Mouse (Mus musculus): Measurements from ENCODE around the gene Robo2. TPM values are rescaled to one million over a fixed set of nuclear protein-coding genes. Genes with fewer than 3 reads are reported as not detected.

The Robo2 gene
- 44.7 and 57.7 TPM in 2 replicates for polyA plus RNA-seq (2015; fragmentation: Nextera tagmentation; extraction: Ambion mirVana)

DNA sequence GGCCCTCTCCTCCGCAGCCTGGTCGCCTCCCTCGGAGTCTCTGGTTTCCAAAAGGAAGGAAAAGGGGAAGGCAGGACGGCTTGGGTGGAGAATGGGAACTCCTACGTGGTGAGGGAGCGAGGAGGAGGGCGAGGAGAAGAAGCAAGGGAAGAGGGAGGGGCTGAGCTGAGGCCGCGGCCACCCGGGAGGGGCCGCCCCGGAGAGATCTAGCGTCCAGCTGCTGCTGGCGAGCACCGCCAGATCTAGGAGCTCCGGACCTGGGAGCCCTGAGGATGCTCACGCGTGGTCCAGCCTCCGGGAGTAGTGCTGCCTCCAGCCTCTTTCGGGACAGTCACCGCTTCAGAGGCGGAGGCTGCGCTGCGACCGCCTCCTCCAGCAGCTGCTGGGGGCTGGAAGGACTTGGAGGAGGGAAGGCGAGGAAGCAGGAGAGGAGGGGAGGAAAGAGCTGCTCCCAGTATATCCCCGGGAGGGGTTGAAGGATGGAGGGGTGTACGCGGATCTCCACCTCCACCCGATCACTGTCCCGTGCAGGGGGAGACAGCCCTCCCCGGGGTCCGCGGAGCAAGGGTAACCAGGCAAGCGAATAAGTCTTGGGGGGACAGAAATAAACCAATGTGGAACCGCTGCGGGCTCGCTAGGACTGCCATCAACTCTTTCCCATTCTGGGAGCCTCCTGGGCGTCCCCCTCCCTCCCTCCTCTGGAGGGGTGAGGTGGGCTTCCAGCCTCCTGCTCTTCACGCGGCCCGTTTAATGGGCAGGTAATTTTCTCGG is at the start of gene Robo2:
Gene Robo2 (minus strand): TSS at position 345 of the 771 bp plus-strand sequence.

MicroRNAs encoded within 50 kb of the gene (microRNA counts, 519-probe panel; counts per million panel counts)
- microRNA mmu-miR-691, result 40.5 counts per million

Small RNA genes within 50 kb of the gene (microRNA-seq; reads per million reads assigned to microRNA genes)
- gene Gm24272 (not detected), gene Mir691 (not detected)

Data from neural tube, postnatal 0 days (tissue).